Mouse (Mus musculus): ENCODE measurements around the gene Wnt1. TPM values are rescaled to one million over a fixed set of nuclear protein-coding genes. Genes with fewer than 3 reads are reported as not detected.
"Not testable (repeated sequence)": the region's sequence is repeated elsewhere in the genome, so short reads cannot be mapped to it uniquely, and the experiment has no call there.

The Wnt1 gene
- total RNA-seq, 4 experiments from 2014 or later: not detected

DNA sequence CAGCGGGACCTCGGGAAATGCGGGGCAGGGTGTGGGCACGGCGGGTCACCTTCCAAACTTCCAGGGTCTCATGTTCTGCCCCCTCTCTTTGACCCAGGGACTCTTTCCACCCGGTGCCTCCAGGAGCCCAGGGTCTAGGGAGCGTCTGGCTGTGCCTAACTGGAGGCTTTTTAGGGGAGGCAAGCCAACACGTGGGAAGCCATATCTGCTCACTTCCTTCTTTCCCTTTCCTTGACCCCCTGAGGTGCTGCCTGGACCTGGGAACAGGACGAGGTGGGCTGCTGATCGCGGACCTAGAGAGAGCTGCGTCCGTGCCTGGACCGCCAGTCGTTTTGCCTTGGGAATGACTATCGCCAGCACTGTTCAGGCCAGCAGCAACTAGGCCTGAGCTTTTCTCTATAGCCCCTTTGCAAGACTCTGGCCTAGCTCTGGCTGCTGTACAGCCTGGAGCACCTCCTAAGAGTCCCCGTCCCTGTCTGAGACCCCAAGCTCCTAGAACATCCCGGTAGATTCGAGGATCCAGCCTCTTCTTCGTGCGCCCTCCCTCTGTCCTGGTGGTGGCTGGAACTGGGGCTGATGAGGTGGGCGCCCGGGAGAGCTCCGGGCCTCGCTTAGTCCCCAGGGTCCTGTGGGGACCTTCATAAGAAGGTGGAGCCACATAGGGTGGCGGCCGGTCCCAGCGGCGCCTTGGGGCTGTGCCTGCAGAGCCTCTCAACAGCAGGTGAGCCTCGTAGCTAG, 16.6 kb downstream of the Wnt1 start:
- no peak for DNase-seq

DNA sequence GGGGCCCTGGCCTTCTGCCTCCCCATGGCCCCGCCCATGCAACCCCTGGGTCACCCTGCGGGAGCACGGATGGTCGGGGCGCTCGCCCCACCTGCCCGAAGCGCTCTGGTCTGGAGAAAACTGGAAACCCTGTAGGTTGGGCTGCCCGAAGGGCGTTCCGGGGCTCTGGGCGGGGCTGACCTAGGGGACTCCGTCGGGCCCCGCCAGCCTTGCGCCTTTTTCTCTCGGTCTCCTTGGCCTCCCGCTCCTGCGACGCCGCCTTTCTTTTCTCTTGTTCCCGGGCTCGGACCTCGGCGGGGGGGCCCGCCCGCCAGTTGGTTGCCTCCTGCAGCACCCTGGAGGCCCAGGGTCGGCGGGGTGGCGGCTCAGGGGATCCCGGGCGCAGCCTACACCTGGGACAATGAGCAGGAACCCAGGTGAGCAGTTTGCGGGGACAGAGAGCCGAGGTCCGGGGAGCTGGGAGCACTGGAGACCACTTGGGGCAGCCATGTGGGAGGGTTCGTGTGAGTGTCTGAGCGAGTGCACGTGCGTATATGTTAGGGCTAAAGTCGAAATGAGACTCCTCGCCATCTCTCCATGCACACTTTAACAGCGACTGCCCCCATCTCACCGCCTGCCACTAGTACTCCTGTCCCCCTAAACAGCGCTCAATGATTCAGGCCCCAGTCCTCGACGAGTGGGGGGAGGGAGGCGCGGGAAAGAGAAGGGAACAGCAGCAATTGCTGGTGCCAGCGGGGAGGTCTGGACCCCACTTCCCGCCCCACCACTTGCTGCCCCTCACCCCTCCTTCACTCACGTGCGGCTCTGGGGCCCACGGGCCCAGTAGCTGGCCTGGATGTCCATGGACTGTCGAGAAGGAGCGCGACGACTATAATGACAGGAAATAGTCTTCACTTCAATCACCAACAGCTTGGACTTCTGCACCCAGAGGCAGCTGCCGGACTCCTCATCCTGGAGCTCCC, 17.4 kb downstream of the Wnt1 start:
- DNase-seq: no peak

DNA sequence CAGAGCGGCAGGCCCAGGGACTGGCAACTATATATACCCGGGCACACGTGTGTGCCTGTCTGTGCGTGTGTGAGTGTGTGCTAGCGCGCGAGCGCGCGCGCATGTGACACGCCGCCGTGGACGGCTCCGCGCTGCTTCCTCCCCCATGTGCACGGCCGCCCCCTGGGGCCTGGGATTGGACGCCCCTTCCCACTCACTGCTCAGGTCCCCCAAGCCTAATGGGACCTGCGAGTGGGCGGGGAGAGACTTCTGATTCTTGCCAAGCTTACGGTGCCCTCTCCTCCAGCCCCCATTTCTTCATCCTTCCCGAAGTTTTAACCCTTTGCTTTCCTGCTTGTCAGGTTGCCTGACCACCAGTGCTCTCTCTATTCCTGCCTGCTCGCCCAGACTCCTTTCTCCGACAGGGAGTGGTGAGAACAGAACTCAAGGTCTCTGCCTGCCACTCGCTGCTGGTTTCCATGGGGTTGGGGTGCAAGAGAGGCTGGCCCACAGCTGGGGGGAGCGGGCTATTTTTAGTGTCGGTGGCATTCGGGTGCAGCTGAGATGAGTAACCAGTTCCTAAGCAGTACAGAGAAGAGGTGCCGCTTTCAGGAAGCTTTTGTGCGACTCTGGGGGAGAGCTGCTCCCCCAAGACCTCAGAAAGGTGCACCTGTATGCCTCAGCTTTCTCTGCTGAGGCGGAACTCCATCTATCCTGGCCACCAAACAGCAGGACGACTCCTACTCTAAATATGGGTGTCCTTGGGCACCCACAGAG, 18.4 kb downstream of the Wnt1 start:
- peak; percentile 48 for DNase-seq

DNA sequence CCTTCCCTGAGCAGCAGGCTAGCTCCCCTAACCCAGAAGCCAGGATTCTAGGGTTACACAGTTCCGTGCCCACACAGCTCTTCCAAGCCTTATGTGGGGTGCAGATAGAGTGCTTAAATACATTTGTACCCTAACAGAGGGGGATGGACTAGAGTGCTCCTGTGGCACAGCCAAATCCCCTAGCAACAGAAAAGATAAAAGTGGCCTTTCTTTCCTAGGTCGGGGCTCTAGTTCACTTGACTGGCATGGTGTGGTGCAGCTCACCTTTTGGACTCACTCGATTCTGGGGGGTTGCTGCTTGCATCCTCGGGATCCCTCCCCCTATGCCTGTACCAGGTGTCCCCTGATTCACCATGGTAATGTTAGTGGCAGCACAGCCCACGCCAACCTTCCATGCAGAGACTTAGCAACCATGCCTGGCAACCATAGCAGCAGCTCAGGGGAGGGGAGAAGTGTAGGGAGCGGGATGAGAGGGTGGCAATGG, 19.0 kb downstream of the Wnt1 start:
- no peak for DNase-seq

DNA sequence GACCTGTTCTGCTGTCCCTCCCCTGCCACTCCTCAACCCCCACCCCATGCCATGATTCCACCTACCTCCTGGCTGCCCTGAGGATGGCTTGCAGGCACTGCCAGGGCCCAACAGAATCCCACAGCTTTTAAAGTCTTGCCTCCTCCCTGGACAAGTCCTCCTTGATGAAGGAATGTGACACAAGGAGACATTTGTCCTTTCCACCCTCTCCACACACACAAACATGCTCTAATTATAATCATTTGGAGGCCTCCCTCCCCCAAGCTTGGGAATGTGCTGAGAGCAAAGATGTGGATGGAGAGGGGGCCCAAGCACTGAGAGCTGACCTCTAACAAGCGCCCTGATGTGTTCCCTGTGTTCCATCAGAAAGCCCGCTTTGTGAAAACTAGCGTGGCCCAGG, 19.7 kb downstream of the Wnt1 start, which contains the start of gene Ddn:
Ddn (minus strand) TSS at position 101 of the 400 bp plus-strand sequence.
- no peak for DNase-seq

DNA sequence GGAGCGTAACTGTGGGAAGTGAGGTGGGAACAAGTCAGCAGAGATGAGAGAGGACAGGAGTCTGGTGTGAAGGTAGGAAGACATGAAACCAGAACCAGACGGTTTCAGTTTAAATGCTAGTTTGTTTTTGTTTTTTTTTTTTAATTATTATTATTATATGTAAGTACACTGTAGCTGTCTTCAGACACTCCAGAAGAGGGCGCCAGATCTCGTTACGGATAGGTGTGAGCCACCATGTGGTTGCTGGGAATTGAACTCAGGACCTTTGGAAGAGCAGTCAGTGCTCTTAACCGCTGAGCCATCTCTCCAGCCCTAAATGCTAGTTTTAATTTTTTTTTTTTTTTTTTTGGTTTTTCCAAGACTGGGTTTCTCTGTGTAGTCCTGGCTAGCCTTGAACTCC, 20.6 kb downstream of the Wnt1 start:
- DNase-seq: not testable (repeated sequence)

DNA sequence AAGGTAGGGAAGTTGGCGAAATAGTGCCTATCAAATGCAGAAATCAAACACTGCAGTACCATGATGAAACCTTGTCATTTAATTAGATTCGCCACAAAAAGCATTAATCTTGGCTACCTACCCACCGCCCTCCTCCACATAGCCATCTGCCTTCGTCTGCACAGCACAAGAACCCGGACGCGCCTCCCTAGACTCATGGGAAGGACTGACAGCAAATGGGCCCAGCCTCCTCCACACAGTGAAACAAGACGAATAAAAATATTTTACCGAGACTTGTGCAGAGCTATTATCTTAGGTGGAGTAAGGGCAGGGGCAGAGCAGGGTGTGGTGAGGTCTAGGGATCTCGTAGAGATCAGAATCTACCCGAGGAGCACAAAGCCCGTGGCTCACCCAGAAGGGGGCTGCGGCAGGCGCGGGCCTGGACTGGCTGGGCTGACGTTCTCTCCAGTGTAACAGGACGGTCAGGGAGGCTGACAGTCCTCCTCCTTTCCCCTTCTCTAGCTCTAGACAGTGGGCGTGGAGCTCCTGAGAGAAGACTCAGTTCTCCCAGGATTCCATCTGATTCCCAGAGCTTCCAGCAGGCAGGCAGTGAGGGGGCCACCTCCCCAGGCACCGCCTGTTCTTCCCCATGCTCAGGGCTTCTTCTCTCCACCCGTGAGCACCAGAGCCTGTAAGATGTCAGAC, 23.2 kb downstream of the Wnt1 start:
- DNase-seq: no peak

DNA sequence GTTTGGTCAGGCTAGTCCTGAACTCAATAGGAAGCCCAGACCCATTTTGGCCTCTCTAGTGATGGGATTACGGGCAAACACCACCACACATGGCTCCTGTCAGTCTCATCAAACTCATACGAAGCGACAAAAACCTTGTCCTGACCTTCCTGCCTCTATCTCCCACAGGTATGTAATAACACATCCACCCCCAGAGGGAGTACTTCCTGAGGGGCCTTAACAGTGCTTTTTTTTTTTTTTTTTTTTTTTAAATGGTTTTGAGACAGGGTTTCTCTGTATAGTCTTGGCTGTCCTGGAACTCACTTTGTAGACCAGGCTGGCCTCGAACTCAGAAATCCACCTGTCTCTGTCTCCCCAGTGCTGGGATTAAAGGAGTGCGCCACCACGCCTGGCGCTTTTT, 28.5 kb downstream of the Wnt1 start:
- DNase-seq: no peak

DNA sequence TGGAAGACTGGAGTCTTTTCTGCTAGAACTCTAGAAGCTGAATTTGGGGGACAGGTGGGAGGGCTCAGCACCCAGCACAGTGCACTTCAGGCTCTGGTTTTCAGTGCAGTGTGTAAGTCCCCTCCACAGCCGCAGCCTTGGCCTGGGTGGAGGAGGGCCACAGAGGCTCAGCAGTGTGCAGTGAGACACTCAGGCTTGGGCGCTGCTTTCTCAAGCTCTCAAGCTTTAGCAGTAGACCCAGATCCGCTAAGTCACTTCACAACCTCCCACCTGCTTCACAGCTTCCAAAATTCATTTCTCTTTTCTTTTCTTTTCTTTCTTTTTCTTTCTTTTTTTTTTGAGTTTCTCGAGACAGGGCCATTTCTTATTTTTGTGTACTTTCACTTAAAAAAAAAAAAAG, 31.3 kb downstream of the Wnt1 start:
- no peak for DNase-seq

DNA sequence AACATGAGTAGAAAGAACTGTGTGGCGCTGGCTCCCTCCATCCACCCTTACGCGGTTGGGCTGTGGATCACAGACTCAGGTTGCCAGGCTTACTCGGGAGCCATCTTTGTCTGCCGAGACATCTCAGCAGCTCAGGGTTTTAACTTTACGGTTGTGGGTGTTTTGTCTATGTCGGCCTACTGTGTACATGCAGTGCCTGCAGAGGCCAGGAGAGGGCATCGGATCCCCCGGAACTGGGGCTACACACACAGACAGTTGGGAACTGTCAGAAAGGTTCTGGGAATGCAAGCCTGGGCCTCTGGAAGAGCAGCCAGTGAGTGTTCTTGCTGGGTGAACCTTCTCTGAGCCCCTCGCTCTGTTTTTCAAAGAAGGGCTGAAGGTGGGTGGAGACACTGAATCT, 31.7 kb downstream of the Wnt1 start:
- DNase-seq: no peak

DNA sequence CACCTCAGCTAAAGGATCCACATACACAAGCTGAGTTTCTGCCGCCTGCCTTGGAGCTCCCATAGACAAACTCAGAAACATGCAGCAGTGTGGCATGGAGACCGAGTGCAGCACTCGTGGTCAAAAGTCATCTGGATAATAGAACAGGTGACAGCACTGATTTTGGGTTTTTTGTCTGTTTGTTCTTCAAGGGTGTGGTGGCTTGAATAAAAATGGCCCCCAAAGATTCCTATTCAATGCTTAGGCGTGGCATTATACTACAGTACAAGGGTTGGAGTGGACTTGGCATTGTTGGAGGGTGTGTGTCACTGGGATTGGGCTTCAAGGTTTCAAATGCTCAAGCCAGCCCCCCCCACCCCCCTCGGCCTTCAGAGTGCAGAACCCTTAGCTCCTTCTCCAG, 32.5 kb downstream of the Wnt1 start:
- DNase-seq: no peak

DNA sequence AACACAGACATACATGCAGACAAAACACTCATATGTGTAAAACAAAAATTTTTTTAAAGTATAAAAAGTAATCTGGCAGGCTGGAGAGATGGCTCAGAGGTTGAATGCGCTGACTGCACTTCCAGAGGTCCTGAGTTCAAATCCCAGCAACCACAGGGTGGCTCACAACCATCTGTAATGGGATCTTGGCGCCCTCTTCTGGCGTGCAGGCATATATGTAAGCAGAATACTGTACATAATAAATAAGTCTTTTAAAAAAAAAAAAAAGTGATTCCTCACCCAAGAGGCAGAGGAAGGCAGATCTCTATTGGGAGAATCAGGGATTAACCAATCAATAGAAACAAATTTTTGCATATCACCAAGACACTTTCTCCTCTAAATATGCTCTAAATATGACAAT, 33.8 kb downstream of the Wnt1 start:
- no peak for DNase-seq

DNA sequence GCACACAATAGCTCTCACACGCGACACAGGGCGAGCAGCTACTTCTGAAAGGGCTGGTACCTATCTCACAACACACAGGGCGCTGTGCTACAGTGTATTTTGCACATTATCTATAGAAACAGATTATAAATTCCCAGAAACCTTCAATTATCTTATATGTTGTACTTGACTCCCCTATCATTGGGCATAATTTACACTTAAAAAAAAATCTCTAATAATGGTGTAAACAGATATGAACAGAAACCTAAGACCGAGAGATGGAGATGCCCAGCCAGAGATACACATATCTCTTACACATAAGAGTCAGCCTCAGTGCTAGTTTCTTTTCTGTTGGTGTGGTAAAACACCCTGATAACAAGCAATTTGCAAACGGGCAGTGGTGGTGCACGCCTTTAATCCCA, 38.0 kb downstream of the Wnt1 start:
- DNase-seq: no peak

DNA sequence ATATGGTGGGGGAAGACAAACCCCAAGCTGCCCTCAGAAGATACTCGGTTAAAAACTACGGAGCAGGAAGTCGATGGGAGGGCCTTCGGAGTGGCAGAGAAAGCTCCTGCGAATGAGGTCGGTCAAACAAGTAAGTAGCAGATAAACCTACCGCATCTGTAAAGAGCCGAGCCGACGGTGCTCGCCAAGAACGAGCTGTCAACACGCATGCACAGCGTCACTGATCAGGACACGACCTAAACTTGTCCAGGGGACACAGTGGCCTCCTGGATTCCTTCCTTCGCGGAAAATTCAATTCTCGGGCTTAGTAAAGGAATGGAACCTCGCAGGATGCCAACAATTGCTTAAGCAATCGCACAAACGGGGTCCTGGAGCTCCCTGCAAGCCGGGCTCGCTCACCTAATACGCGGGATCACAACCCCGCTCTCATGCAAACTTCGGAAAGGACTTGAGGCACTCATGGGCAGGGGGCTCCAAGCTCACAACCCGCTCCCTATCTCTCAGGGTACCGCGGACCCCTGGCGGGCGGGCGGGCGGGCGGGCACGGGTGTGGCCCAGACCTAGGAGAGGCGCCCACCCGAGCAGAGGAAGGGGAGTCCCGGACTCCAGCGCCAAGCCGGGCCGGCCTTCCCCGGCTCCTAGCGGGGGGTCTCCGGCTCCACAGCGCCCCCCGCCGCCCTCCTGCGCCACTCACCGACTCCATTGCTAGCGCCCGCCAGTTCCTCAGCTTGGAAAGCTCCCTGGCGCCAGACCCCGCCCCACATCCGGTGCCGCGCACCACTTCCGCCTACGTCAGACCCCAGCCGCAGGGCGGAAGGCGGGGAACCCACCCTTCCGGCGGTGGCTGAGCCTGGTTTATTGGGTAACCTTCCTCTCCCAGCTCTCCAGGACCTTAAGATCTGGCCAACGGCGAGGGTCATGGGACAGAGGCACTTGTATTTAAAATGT, 41.4 kb downstream of the Wnt1 start, which contains the start of gene Prkag1:
Prkag1 (minus strand) TSS at position 786 of the 948 bp plus-strand sequence.
- DNase-seq: peak; percentile 94

DNA sequence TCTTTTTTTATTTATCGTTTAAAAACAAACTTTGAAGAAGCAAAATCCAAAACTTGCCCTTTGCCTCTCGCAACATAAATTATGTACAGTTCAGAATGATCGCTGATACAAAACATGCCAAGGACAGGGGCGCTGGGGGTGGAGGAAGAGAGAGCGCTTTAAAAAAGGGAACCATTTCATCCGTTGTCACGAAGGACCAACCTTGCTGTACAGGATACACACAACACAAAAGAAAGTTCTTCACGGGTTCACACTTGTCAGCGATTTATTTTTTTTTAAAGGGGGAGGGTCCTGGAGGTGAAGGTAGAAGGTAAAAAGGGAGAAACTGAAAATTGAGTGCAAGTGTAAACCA, 42.0 kb downstream of the Wnt1 start:
- no peak for DNase-seq

DNA sequence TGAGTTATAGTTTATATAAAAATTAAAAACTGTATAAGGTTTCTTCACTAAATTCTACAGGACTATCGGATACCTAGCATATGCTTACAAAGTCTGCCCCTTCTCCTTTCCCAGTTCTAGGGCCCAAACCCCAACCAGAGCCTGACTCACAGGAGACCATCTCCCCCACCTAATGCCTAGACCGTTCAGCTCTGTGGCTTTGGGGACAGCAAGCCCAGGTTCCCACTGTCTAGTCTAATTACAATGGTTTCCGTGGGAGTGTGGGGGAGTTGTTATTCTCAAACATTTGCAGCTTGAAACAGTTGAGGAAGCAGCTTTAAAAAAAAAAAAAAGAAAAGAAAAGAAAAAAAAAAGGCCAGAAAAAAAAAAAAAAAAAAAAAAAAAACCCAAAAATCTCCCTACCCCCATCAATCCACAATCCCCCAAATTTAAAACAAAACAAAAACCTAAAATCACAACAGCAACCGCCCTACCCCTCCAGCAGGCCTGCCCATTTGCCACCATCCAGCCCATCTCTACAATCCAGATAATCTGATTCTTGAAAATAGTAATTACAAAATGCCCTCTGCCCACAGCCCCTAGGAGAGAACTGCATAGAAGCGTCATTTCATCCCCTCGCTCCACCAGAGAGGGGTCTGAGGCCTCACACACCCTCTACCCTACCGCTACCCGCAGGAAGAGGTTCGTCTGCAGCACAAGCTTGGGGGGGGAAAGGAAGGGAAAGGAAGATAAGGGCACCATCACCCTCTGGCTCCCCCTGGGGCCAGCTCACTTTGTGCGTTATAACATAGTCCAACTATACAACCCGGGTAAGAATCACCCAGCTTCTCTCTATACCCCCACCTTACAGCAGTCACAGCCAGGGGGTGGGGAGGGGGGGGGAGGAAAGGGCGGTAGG, 42.8 kb downstream of the Wnt1 start:
- DNase-seq: no peak

DNA sequence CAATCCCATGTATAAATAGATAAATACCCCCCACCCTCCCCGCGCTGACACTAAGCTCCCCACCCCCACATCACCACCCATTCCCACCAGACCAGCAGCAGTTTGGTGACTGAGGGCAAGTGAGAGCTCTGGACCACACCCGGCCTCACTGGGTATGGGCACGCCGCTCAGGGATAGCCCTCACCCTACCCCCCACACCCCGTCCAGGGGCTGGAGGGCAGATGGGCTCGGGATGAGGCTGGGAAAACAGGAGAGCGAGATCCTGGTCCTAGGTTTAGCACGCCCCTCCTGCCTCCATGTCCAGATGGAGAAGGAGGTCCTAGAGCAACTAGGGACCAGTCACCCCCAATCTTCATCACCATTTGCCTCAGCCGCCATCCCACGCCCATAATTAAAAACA, 43.6 kb downstream of the Wnt1 start:
- DNase-seq: no peak

DNA sequence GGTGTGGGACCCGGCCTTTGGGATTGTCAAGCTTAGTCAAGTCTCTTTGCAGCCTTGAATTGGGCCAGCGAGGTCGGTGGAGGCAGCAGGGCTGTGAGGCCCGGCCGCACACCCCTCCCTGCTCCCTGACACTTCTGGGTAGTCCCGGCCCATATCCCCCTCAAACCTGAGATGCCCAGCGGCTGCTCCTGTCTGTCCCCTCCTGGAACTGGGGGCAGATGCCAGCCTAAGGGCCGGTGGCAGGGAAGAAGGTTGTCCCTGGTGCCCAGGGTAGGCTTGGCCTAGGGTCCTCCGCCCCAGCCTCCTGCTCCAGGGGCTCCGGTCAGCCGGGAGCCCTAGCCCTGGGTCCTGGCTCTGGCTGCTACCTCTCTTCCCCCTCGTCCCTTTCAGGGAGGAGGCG, 44.4 kb downstream of the Wnt1 start:
- no peak for DNase-seq

DNA sequence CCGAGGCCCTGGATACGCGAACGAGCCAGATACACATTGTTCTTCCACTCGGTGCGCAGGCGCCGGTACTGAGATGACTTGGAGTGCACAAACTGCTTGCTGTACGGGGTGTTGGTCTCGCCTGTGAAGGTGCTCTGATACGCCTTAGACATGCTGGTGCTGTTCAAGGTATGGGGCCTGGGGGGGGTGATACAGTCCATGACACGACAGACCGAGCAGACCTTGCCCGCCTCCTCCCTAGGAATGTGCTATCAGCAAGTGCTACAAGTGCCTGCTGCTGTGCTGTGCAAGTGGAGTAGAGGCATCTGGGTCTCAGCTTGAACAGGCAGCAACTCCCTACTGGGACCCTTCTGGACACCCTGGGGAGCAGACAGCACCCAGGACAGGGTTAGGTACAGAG, 45.6 kb downstream of the Wnt1 start:
- DNase-seq: no peak
